Mouse (Mus musculus) adrenal gland, adult 18-20 months (tissue): ENCODE measurements around the gene Tubgcp5. TPM values are rescaled to one million over a fixed set of nuclear protein-coding genes. Genes with fewer than 3 reads are reported as not detected.
A peak's percentile ranks its signal among the peaks of the same experiment; 100 is the strongest.

ENCODE experiments used
- DNase-seq, 2 experiments: peaks; one replicate each; pipeline ENCODE4 v3.0.0; 2021 to 2022; ENCODE audit warnings: low spot score in 2 of 2
- total RNA-seq, 2 experiments: library from RNA; stranded (reverse); gene quantifications; 1 replicate in 1 of 2; 2 replicates in 1 of 2; pipeline ENCODE4 v1.2.3; 2021

Tubgcp5 gene
- total RNA-seq, 2 experiments from 2014 or later: 10.7 to 15.4 TPM

DNA sequence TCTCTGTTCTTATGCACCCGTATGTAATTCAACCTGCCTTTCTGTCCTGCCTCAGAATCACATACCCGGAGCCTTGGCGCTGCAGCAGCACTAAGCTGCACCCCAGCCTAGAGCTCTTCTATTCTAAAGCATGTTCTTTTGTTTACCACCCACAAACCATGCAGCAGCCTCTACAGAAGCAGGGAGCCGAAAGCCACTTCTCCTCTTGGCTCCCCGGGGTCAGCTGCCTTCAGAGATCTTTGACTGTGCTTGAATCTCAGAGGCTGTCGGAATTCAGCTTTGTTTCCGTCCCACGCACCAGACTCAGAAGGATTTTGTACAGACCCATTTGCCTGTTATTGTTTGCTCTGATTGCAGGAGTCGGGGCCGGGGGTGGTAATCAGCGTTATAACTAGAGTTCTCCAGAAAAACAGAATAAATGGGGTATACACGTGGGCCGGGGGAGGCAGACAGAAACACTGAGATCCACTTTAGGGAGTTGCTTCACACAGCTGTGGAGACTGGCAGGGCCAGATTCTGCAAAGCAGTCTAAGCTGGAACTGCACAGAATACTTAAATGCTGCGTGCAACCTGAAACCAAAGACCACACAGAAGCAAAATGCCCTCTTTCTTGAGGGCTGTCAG, 56.1 kb downstream of the Tubgcp5 start:
- no peak for DNase-seq

DNA sequence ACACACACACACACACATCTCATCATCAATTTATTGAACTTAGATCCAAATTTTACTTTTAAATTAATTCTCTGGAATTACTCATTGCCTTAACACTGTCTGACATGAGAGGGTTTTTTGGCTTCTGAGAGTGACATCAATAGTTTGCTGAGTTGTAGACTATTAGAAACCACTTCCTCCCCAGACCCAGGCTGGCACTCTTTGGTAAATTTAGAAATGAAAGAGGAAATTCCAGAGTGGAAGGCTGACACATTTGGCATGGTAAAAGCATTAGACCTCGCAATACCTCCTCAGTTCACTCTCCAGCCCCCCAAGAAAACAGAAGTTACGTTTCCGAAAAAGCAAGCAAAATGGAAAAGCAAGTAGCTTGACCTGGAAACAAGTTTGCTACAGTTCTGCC, 58.8 kb downstream of the Tubgcp5 start:
- no peak for DNase-seq

DNA sequence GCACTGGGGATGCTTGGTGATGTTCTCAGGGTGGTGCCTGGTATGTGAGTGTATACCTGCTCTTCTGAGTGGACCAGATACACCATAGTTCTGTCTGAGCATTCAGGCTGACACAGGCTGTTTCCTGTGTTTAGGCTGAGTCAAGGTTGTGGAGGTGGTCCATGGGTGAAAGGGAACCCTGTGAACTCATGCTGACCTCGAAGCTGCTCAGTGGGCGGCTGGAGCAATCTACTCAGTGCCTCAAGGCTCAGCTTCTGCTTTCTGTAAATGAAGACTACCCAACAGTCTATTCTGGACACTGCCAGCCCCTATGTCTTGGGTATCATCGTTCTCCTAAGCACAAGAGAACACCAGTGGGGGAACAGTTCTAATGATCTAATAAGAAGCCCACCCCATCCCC, 61.6 kb downstream of the Tubgcp5 start:
- no peak for DNase-seq

DNA sequence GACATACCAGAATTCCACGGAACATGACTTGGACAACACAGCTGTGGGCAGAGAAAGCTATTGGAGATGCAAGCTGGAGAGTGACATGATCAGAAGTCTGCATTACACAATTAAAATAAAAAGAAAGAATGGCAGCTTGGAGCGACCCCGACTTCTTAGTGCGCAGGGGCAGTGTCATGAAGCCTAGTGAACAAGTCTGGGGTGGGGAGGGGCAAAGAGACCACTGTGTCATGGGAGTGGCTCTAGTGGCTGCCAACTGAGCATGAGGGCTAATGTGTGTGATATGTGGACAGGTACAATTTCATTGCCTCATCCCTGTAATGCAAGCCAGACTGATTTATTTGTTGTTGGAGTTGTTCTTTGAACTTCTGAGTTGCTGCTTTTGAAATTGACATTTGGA, 62.8 kb downstream of the Tubgcp5 start:
- DNase-seq: no peak

DNA sequence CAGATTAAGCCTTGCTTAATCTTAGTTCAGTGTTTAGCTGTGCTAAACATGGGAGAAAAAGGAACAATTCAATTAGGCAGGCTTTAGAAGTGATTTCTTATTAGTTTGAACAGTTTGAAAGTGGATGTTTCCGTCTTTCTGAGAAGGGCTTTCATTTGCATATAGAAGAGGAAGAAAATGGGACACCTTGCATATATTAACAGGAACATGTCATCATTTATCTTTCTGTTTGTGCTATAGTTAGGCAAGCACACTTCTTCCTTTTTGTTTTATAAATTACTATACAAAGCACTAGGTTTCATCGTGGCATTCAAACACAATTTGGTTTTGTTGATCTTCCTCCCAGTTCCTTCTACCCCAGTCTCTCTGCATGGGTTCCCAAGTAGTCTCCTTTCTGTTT, 63.8 kb downstream of the Tubgcp5 start:
- no peak for DNase-seq

DNA sequence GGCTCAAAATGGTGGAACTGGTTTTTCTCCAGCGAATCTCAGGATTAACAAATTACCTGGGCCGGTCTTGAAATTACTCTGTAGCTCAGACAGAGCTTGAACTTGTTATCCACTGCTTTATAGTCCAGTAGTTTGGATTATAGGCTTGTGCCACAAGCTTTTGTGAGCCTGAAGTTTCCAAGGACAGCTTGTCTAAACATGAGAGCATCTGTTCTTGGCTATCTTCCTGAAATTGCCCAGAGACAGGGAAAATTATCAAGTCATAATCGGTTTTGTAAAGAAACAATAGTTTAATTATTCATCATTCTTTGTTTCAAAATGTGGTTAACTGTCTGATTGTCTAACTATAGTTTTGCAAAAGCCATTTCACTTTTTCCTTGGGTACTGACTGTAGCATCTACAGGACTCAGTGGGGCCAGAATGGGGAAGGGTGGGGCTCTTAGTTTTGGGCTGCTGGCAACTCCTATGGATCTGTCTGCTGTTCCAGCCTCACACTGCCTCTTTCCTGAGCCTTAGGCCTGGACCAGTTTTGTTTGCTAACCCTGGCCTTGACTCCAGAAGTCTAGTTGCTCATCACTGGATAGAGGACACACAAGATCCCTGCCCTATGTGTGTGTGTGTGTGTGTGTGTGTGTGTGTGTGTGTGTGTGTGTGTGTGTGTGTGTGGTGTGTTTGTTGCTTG, 65.0 kb downstream of the Tubgcp5 start:
- DNase-seq: no peak

DNA sequence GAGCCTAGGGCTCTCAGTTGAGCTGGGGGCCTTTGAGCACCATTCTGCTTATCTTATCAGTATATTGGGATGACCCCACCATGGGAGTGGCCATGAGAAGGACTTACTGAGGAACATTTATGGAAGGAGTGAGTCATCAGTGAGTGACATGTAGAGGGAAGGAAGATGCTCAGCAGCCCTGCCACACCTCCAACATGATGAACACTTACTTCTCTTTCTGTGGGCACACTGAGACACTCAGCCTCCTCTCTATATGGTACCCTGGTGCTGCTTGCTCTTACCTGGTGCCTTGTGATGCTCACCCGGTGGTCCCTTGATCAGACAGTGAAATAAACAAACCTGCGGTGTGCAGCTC, 65.5 kb downstream of the Tubgcp5 start:
- DNase-seq: peak in 1 of 2 experiments; percentile 13

DNA sequence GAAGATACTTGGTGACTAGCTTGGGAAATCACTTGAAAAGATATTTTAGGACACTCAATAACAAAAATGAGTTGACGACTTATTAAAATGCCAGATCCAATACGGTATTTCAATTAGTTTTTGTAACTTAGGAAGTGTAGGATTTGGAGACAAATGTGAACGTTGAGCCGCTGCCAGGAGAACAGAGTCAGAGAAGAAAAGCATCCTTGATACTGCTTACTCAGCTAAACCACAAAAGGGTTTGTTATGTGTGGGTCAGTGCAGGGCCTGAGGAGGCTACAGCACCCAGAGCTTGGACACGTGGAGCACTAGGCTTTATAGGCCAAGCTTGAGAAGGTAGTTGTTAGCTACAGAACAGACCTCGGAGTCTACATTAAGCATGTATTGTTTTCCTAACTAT, 66.0 kb downstream of the Tubgcp5 start:
- no peak for DNase-seq

DNA sequence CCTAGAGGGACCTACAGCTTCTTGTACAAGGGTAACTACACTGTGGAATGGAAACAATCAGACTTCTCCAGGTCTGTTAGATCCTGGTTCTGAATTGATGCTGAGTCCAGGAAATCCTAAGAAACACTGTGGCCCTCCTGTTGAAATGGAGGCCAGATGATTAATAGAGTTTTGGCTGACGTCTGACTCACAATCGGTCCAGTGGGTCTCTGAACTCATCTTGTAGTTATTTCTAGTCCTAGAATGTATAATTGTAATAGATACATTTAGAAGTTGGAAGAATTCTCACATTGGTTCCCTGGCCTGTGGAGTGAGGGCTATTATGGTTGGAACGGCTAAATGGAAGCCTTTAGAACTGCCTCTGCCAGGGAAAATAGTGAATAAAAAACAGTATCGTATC, 67.2 kb downstream of the Tubgcp5 start:
- no peak for DNase-seq

DNA sequence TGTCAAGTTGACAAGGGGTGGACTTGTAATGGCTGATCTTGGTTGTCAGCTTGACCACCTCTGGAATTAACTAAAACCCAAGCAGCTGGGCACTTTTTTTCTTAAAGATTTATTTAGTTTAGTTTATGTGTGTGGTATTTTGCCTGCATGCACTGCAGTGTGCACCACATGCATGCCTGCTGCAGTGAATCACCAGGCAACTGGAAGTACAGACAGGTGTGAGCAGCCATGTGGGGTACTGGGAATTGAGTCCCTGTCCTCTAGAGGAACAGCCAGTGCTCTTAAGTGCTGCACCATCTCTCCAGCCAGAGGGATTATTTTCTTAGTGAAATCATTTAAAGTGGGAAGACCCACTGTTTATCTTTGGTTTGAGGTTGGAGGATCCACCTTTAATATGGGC, 71.1 kb downstream of the Tubgcp5 start:
- DNase-seq: no peak

DNA sequence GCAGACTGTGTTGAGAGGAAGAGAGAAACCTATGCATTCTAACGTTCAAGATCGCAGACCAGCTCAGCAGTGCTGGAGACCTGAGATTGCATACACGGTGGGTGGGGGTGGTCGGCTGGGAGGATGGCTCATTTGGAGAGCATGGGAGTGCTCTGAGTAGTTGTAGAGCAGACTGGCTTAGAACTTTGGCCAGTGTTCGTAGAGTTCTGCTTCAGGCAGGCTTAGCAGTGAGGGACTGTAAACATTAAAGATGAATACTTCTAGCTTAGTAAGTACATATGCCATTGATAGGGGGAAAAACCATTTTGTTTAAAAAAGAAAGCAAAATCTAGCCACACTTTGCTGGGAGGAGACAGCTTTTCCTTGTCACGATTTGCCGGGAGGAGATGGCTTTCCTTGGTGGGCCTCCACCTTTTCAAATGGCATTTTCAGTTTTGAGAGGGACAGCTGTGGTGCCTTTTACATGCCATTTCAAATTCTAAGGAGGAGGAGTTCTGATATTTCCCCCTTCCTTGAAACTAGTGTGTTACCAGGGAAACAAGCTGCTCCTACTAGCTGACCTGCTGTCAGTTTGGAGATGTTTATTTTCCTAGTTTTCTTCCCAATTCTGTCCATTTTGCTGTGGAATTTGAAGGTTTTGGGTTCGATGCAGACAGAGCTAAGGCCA, 71.9 kb downstream of the Tubgcp5 start:
- no peak for DNase-seq

DNA sequence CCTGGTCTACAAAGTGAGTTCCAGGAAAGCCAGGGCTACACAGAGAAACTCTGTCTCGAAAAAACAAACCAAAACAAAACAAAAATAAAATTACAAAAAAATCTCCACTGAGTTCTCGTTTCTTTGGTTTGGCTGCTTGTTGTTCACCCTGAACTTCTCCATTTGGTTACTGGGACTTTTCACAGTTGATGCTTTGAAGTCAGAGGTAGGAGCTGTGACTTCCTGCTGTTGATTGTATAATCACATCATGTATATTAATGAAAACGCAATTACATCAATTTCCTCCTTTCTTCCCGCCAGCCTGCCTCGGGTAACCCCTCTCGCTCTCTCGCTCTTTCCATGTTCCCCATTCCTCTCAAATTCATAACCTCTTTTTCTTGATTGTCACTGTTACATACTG, 74.3 kb downstream of the Tubgcp5 start:
- no peak for DNase-seq

DNA sequence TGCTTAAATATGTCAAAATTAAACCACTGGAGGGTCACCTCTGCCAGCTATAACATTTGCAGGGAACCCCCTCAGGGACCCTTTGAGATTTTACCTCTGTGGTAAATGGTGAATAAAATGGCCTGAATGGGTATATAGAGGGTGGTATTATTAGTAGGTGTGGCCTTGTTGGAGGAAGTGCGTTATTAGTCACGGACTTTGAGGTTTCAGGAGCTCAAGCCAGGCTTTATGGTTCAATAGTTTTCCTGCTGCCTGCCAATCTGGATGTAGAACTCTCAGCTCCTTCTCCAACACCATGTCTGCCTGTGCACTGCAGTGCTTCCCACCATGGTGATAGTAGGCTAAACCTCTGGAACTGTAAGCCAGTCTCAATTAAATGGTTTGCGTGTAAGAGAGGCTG, 75.3 kb downstream of the Tubgcp5 start:
- DNase-seq: no peak

DNA sequence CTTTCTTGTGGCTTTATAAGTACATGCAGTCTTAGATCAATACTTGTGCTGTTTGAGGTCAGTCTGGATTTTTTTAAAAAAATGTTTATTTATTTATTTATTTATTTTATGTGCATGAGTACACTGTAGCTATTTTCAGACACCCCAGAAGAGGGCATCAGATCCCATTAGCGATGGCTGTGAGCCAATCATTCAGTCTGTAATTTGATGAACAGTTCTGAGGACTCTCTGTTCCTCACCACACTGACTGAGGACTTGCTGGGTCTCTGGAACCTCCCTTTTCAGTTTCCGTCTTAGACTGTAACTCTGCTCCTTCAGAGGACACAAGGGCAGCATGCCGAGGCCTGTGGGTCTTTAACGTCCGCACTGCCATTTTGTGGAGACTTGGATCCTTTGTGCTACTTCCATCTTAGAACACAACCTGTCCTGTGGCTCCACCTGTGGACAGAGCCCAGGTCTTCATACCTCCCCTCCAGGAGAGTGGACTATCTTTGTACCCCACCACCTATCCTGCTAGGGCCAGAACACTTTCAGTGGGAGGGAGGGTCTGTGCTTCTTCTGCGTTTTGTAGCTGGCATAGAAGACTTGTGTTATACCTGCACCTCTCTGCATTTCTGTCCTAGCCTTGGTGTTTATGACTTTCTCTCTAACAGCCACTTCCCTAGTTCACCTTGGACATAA, 76.5 kb downstream of the Tubgcp5 start:
- DNase-seq: no peak

DNA sequence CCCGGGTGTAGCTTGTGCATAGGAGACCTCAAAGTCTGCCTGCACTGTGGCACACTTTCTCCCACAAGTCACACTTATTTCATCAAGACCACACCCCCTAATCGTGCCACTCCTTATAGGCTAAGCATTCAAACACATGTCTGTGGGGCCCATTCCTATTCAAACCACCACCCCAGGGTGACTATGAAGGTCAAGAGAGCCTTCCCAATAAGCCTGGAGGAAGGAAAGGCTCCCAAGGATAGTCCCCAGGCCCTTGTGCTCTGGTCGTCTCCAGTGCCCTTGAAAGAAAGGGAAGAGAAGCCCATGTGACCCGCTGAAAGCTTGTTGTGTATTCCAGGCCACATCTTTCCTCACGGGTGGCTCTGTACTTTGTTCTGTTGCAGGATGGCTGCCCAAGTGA, 77.5 kb downstream of the Tubgcp5 start:
- DNase-seq: no peak

DNA sequence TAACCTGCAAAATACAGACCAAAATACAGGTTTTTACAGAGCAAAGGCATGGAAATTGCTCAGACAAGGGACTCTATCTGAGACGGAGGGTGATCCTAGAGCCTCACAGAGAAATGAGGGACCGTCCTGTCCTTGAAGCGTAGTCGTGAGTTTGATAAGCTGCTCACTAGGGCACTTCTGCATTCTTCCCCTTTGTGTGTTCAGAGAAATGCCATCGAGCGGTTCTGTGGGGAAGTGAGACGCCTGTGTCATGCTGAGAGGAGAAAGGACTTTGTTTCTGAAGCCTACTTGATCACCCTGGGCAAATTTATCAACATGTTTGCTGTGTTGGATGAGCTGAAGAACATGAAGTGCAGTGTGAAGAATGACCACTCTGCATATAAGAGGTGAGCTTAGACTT, 80.7 kb downstream of the Tubgcp5 start:
- no peak for DNase-seq

DNA sequence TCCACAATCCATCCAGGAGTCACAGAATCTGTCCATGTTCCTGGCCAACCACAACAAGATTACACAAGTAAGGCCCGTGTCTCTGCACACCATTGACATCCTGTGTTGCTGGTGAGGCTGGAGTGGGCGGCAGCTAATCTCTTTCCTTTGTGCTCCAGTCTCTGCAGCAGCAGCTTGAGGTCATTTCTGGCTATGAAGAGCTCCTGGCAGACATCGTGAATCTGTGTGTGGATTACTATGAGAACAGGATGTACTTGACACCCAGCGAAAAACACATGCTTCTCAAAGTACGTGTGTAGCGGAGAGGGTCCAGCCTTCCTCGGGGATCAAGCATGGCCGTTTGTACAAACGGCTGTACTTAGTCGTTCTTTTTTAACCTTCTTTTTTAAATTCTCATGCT, 83.8 kb downstream of the Tubgcp5 start:
- DNase-seq: no peak

DNA sequence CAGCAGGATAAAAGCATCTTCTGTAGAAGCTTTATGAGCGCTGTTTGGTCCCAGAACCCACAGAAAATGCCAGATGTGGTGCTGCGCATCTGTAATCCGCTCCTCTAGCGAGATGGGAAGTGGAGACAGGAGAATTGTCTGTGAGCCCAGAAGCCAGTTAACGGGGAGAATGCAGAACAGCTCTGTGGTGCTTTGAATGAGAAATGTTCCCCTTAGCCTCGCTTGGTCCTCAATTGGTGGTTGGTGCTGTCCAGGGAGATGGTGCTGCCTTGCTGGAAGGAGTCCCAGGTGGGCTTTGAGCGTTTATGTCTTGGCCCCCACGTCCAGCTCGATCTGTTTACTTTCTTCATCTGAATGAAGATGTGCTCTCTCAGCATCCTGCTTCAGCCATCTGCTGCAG, 86.9 kb downstream of the Tubgcp5 start:
- no peak for DNase-seq
